Comparison of ENCODE assay signal across 31 mouse cellular contexts in genomic region chr11:54355564-54355955, GRCm38 (mm10). TPM values are rescaled to one million over a fixed set of nuclear protein-coding genes. Genes with fewer than 3 reads are reported as not detected.
DNase-seq lines count a peak whose midpoint lies in the region; ATAC-seq and TF ChIP-seq lines count a peak whose summit lies in the region.
"Had no signal": no experiment of that assay in that cellular context is flagged by ENCODE, and none has a peak within 500 bp of the region (broad histone marks: within the 10 kb centered on the region; RNA-seq: fewer than 3 reads in every experiment).

No protein-coding gene starts in this region.

- DNase-seq in ES-CJ7 (ENCODE audit: low read depth, low spot score) (peak; percentile 59), R1 (ENCODE audit: low read depth, low spot score) (peak; percentile 78), MN1 (ENCODE audit: low spot score) (no peak)
- no peak for DNase-seq in kidney, adult 11 months
- DNase-seq: adrenal gland, postnatal 10 days; cerebellum, adult 11 months; cerebellum, adult 8-10 months; cerebellum, postnatal 36 days; embryo, embryonic 11 days; gastrocnemius, postnatal 10 days; gastrocnemius, postnatal 36 days; heart, adult 2 months; heart, postnatal 14 days; heart, postnatal 4 days had no signal

- H3K36me3 ChIP-seq in E14TG2a.4 (ENCODE audit: insufficient read depth, low read length): no peaks in the 10 kb centered on the region
- H3K36me3 ChIP-seq: embryonic facial prominence, embryonic 10.5 days; embryonic facial prominence, embryonic 13.5 days; heart, embryonic 10.5 days; heart, embryonic 13.5 days had no signal

- no peaks in the 10 kb centered on the region for H3K9me3 ChIP-seq in E14TG2a.4 (ENCODE audit: low read length)
- H3K9me3 ChIP-seq: forebrain, embryonic 12.5 days; forebrain, embryonic 15.5 days; heart, embryonic 10.5 days had no signal

- H3K27me3 ChIP-seq in E14TG2a.4 (ENCODE audit: insufficient read depth, low read length): no peaks in the 10 kb centered on the region
- H3K27me3 ChIP-seq: embryonic facial prominence, embryonic 13.5 days; forebrain, embryonic 12.5 days; forebrain, embryonic 15.5 days; heart, embryonic 13.5 days had no signal

- peak; percentile 32; the same call in 1 of the 2 replicates for ATAC-seq in megakaryocyte-erythroid progenitor cell, adult 5-6 weeks (replicated peaks; ENCODE audit: low FRiP score, low TSS enrichment, poor library complexity, severe bottlenecking)
- ATAC-seq: CD4-positive, CD25-positive, alpha-beta regulatory T cell, adult 4 months; inflammation-experienced regulatory T-cells, adult 6 months; intestine, embryonic 16.5 days; Patski had no signal

- H3K4me3 ChIP-seq in E14TG2a.4 (replicated peaks; ENCODE audit: low read length): 0 out of 2 replicates have a peak overlapping the region, but pooled peaks have one; percentile 23
- H3K4me3 ChIP-seq: embryonic facial prominence, embryonic 10.5 days; embryonic facial prominence, embryonic 13.5 days; erythroblast, embryonic 14.5 days; forebrain, embryonic 12.5 days; forebrain, embryonic 15.5 days; heart, adult 2 months; heart, embryonic 10.5 days; heart, embryonic 13.5 days had no signal

- TF ChIP-seq CTCF in E14TG2a.4 (conservative IDR thresholded peaks at IDR 0.05; ENCODE audit: low read length): no peak

- H3K4me1 ChIP-seq in E14TG2a.4 (replicated peaks; ENCODE audit: low read depth, low read length): peaks cover 20% of the 10 kb centered on the region
- H3K4me1 ChIP-seq: embryonic facial prominence, embryonic 13.5 days; heart, embryonic 13.5 days had no signal

RNA-seq across cellular contexts. Expression of gene Meikin, which starts 14.9 kb away (rescaled TPM):
- not detected in 2 replicates for total RNA-seq in megakaryocyte-erythroid progenitor cell, adult 5-6 weeks (2014; fragmentation: Nextera tagmentation)
- not detected in 2 replicates for total RNA-seq in megakaryocyte-erythroid progenitor cell, adult 5-6 weeks (2017)
- total RNA-seq: adrenal gland, adult 18-20 months; adrenal gland, postnatal 10 days; adrenal gland, postnatal 4 days; gastrocnemius, postnatal 10 days; gastrocnemius, postnatal 36 days; granulocyte monocyte progenitor cell, adult 5-6 weeks; heart, adult 2 months; heart, postnatal 14 days; heart, postnatal 4 days; hindbrain, postnatal 0 days had no signal

RNA-seq across cellular contexts. Expression of gene Acsl6, which starts 52.0 kb away (rescaled TPM):
- 11.9 and 22.5 TPM in 2 replicates for total RNA-seq in megakaryocyte-erythroid progenitor cell, adult 5-6 weeks (2014; fragmentation: Nextera tagmentation)
- total RNA-seq in megakaryocyte-erythroid progenitor cell, adult 5-6 weeks (2017): 20.0 and 23.1 TPM in 2 replicates
- total RNA-seq: granulocyte monocyte progenitor cell, adult 5-6 weeks had no signal

Comparison
In these comparisons a context has a peak if more than half of its experiments do, and no peak if none do; other contexts are left out.
1. DNase-seq: peak in ES-CJ7 (single experiment) and R1 (single experiment); none in kidney, adult 11 months (single experiment) and MN1 (single experiment).